Mouse (Mus musculus) ES-E14 (cell line): ENCODE measurements at regions not wholly inside any gene's neighbourhood (a gene's known extent, or its start where the extent isn't known, plus 50 kb on each side); places are given as distances from the start of the nearest gene placed in this dataset.

Source experiments
- DNase-seq: peaks from one replicate; pipeline ENCODE4 v3.0.0-alpha.2; 2013; ENCODE audit warnings: low read depth, low spot score
- H3K27ac ChIP-seq: 2 replicates; pipeline ENCODE4 v1.5.1; 2012; ENCODE audit warnings: low read depth, mild to moderate bottlenecking, low read length, moderate library complexity, mixed read lengths; ENCODE audit not compliant: poor library complexity, insufficient read depth, severe bottlenecking
- H3K36me3 ChIP-seq: 2 replicates; pipeline ENCODE4 v1.6.1; 2012; ENCODE audit warnings: mild to moderate bottlenecking, low read length, moderate library complexity, mixed read lengths; ENCODE audit not compliant: control insufficient read depth, poor library complexity, insufficient read depth, severe bottlenecking
- H3K4me1 ChIP-seq, 2 experiments: fragments of 150-350 bp in 1 of 2; sonication (generic) in 1 of 2; 2 replicates each; pipeline ENCODE4 v1.6.1; 2012; ENCODE audit warnings: low read length in 2 of 2, mild to moderate bottlenecking in 1 of 2, mixed read lengths in 1 of 2; ENCODE audit not compliant: control insufficient read depth in 2 of 2, insufficient read depth in 2 of 2, poor library complexity in 1 of 2
- H3K4me3 ChIP-seq, 2 experiments: fragments of 150-350 bp in 1 of 2; sonication (generic) in 1 of 2; 2 replicates each; pipeline ENCODE4 v1.5.1; 2012; ENCODE audit warnings: low read length in 2 of 2, low read depth in 1 of 2, mild to moderate bottlenecking in 1 of 2, mixed read lengths in 1 of 2; ENCODE audit not compliant: insufficient read depth in 1 of 2, poor library complexity in 1 of 2, severe bottlenecking in 1 of 2
- H3K9ac ChIP-seq: 2 replicates; pipeline ENCODE4 v1.6.1; 2012; ENCODE audit warnings: low read depth, mild to moderate bottlenecking, low read length, mixed read lengths; ENCODE audit not compliant: poor library complexity, insufficient read depth, severe bottlenecking
- H3K9me3 ChIP-seq: fragments of 150-350 bp; sonication (generic); 2 replicates; pipeline ENCODE4 v1.6.1; 2012; ENCODE audit warnings: low read depth, mild to moderate bottlenecking, low read length; ENCODE audit not compliant: control insufficient read depth, insufficient read depth
- CHD2 ChIP-seq: IDR thresholded peaks from 2 replicates; pipeline ENCODE4 v1.6.1; 2014; ENCODE audit warnings: mild to moderate bottlenecking, low read depth, low read length, inconsistent platforms
- HCFC1 ChIP-seq: IDR thresholded peaks from 2 replicates; pipeline ENCODE4 v1.6.1; 2012; ENCODE audit warnings: low read length, inconsistent platforms, borderline replicate concordance; ENCODE audit not compliant: insufficient read depth
- MAFK ChIP-seq: IDR thresholded peaks from 2 replicates; pipeline ENCODE4 v1.6.1; 2014; ENCODE audit warnings: mild to moderate bottlenecking, low read depth, low read length, inconsistent platforms; ENCODE audit not compliant: insufficient read depth
- ZC3H11A ChIP-seq: IDR thresholded peaks from 2 replicates; pipeline ENCODE4 v1.6.1; 2012; ENCODE audit warnings: low read depth, mild to moderate bottlenecking, inconsistent platforms, low read length, borderline replicate concordance
- ZNF384 ChIP-seq: IDR thresholded peaks from 2 replicates; pipeline ENCODE4 v1.6.1; 2012; ENCODE audit warnings: low read depth, low read length, inconsistent platforms
- in situ Hi-C, 2 experiments: fragments of 600-800 bp; cut with MboI; formaldehyde crosslinking; loops; one replicate each; pipeline ENCODE4 v1.15.1; 2025; ENCODE audit warnings: low sequenced_read_pairs in 2 of 2, inconsistent platforms in 1 of 2; ENCODE audit not compliant: unreplicated experiment in 2 of 2

DNA sequence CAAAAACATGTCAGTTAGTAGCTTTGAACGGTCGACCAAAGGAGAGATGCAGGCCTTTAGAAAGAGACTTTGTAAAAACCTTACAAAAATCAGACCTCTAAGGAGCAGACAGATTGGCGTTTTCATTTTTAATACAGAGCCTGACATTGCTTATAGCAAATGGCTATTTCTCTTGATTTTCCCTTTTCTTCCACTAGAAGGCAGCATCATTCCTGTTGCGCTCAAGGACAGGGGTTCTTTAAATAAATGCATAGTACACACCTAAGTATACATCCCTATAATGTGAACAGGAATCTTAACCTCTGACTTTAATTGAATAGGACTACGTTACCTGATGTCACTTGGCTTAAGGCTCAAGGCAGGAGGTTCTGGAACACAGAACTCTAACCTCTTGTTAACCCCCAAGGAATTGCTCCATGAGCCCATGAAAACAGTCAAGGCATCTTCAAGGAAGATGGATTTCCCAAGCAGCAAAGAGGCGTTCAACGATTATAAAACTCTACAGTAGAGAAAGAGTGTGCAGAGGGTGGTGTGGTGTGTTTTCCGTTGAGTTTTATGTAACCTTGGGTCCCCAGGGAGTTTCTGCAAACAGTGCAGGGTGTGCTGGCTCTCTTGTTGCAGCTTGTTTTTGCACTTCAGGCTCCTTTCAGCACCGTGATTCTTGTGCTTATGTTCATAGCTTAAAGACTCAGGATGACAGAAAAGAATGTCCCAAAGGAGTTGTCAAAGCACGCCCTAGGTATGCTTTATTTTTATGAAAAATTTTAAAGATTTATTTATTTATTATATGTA, 124.1 kb upstream of the Zfp648 start:
- DNase-seq: no peak
- in situ Hi-C loops: no loop called here
- Histone ChIP-seq H3K4me1 (peaks cover 3 to 19% of the 10 kb centered on the region in 2 experiments; a peak in 3 of 4 replicates), H3K4me3 (no peak overlapping the region), H3K9ac (no peak overlapping the region), H3K36me3 (no peaks in the 10 kb centered on the region), H3K27ac (no peak overlapping the region), H3K9me3 (no peaks in the 10 kb centered on the region)
- TF ChIP-seq ZNF384 (no peak), CHD2 (no peak), MAFK (no peak), ZC3H11A (no peak; the same call in 1 of the 2 replicates), HCFC1 (no peak)

- TF ChIP-seq HCFC1 (no peak), MAFK (no peak), ZNF384 (no peak), ZC3H11A (no peak), CHD2 (no peak)
Measured at GRCm38 (mm10) chr1:154080505-154081380, 120.2 kb upstream of the Zfp648 start.

GRCm38 (mm10) chr1:154086145-154086544, 114.8 kb upstream of the Zfp648 start:
- in situ Hi-C loops: no loop called here
- no peak for DNase-seq
- TF ChIP-seq ZC3H11A: no peak
- no peak for TF ChIP-seq ZNF384
- no peak for TF ChIP-seq HCFC1
- TF ChIP-seq CHD2: no peak
- no peak for TF ChIP-seq MAFK
- Histone ChIP-seq H3K27ac (no peak overlapping the region), H3K9me3 (no peaks in the 10 kb centered on the region), H3K4me1 (peaks cover 3 to 14% of the 10 kb centered on the region in 2 experiments; a peak in 2 of 4 replicates), H3K36me3 (no peaks in the 10 kb centered on the region), H3K4me3 (no peak overlapping the region), H3K9ac (no peak overlapping the region)

More at GRCm38 (mm10) chr1:154080505-154081380, 120.2 kb upstream of the Zfp648 start:
- Histone ChIP-seq H3K9me3 (no peaks in the 10 kb centered on the region), H3K9ac (peak overlapping the region; percentile 38; the same call in 1 of the 2 replicates), H3K4me3 (peak overlapping the region in 1 of 2 experiments; percentile 38; a peak in 2 of 4 replicates), H3K36me3 (no peaks in the 10 kb centered on the region), H3K4me1 (peaks cover 3 to 25% of the 10 kb centered on the region in 2 experiments; a peak in 3 of 4 replicates), H3K27ac (peak overlapping the region; percentile 97)
- peak; percentile 95 for DNase-seq
- in situ Hi-C loops: no loop called here

DNA sequence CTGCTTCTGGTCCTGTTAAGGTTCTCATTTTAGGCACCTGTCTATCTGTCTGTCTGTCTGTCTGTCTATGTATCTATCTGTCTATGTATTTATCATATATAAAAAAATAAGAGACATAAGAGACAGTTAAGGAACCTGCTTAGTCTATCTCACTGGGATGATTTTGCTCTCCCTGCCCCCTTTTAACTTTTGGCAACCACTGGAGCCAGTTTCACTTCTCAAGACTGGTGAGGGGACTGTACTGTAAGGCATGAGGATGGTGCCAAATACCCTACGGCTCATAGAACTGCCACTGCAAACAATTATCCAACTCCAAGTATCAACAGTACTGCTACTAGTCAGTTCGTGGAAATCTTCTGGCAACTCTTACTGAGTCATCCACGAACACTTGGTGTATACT, 111.2 kb upstream of the Zfp648 start:
- TF ChIP-seq ZC3H11A (no peak), CHD2 (no peak), MAFK (no peak), ZNF384 (no peak), HCFC1 (no peak)
- H3K4me1 ChIP-seq: peaks cover 3 to 10% of the 10 kb centered on the region in 2 experiments; a peak in 2 of 4 replicates
- no peak for DNase-seq
- H3K9me3 ChIP-seq: no peaks in the 10 kb centered on the region
- no peak overlapping the region for H3K9ac ChIP-seq
- H3K36me3 ChIP-seq: no peaks in the 10 kb centered on the region
- no peak overlapping the region for H3K27ac ChIP-seq
- no peak overlapping the region for H3K4me3 ChIP-seq
- in situ Hi-C loops: no loop called here
